Mouse (Mus musculus) kidney, adult 11 months (tissue): ENCODE data around the gene Bcan.
A peak's percentile ranks its signal among the peaks of the same experiment; 100 is the strongest.

Source experiments
- DNase-seq: peaks from one replicate; pipeline ENCODE4 v3.0.0; 2022

Bcan gene

GRCm38 (mm10) chr3:87971489-87972202 is 28.4 kb downstream of the Bcan start:
- DNase-seq = no peak

- DNase-seq = peak; percentile 47
These were observed 29.0 kb downstream of the Bcan start, which contains the start of gene Nes for GRCm38 (mm10) chr3:87970939-87971488. Gene Nes (plus strand): TSS chr3:87971078.

GRCm38 (mm10) chr3:87970184-87970938 is 29.7 kb downstream of the Bcan start:
- DNase-seq = peak; percentile 32

GRCm38 (mm10) chr3:87960586-87961191 is 39.3 kb downstream of the Bcan start:
- DNase-seq = peak; percentile 85

GRCm38 (mm10) chr3:87960191-87960585 is 39.8 kb downstream of the Bcan start:
- DNase-seq = no peak

GRCm38 (mm10) chr3:87959371-87959770 is 40.7 kb downstream of the Bcan start:
- DNase-seq = no peak

- no peak for DNase-seq
These were observed 41.1 kb downstream of the Bcan start for GRCm38 (mm10) chr3:87958967-87959366.

- DNase-seq = no peak
These were observed 41.6 kb downstream of the Bcan start for GRCm38 (mm10) chr3:87958476-87958875.

GRCm38 (mm10) chr3:87958056-87958455 is 42.0 kb downstream of the Bcan start:
- no peak for DNase-seq

GRCm38 (mm10) chr3:87952440-87952839 is 47.6 kb downstream of the Bcan start:
- no peak for DNase-seq

- no peak for DNase-seq
These were observed 48.1 kb downstream of the Bcan start for GRCm38 (mm10) chr3:87951946-87952345.

- DNase-seq = no peak
These were observed 50.0 kb downstream of the Bcan start for GRCm38 (mm10) chr3:87949955-87950515.

- no peak for DNase-seq
These were observed 50.6 kb downstream of the Bcan start for GRCm38 (mm10) chr3:87949266-87949954.

- no peak for DNase-seq
These were observed 51.4 kb downstream of the Bcan start, which contains the start of gene Crabp2 for GRCm38 (mm10) chr3:87948378-87949265. Gene Crabp2 (plus strand): TSS chr3:87948666.

- DNase-seq = no peak
These were observed 52.2 kb downstream of the Bcan start for GRCm38 (mm10) chr3:87947811-87948199.

- DNase-seq = no peak
These were observed 52.8 kb downstream of the Bcan start for GRCm38 (mm10) chr3:87947056-87947810.

GRCm38 (mm10) chr3:87946541-87946860 is 53.5 kb downstream of the Bcan start:
- no peak for DNase-seq

- DNase-seq = no peak
These were observed 54.1 kb downstream of the Bcan start for GRCm38 (mm10) chr3:87945781-87946540.

- no peak for DNase-seq
These were observed 55.0 kb downstream of the Bcan start for GRCm38 (mm10) chr3:87944838-87945600.
